Mouse (Mus musculus) thymus, adult 2 months (tissue): Measurements from ENCODE around the gene Tmem132d.

Source experiments
- CTCF ChIP-seq: fragments of 200-500 bp; IDR thresholded peaks from 2 replicates; pipeline ENCODE4 v1.5.1; 2012; ENCODE audit warnings: mild to moderate bottlenecking, control low read depth, low read length, moderate library complexity, borderline replicate concordance; ENCODE audit not compliant: control insufficient read depth, poor library complexity, insufficient read depth; ENCODE audit errors: extremely low read depth
- POLR2A ChIP-seq: fragments of 200-500 bp; IDR thresholded peaks from 2 replicates; pipeline ENCODE4 v1.6.1; 2012; ENCODE audit warnings: mild to moderate bottlenecking, low read length, control low read depth, moderate library complexity; ENCODE audit not compliant: control insufficient read depth, poor library complexity, insufficient read depth; ENCODE audit errors: extremely low read depth

GRCm38 (mm10) chr5:128235611-128236010 lies 197.3 kb downstream of the Tmem132d start:
- no peak for TF ChIP-seq CTCF
- no peak for TF ChIP-seq POLR2A
